Mouse (Mus musculus): Measurements from ENCODE around the gene Gpr146.

DNA sequence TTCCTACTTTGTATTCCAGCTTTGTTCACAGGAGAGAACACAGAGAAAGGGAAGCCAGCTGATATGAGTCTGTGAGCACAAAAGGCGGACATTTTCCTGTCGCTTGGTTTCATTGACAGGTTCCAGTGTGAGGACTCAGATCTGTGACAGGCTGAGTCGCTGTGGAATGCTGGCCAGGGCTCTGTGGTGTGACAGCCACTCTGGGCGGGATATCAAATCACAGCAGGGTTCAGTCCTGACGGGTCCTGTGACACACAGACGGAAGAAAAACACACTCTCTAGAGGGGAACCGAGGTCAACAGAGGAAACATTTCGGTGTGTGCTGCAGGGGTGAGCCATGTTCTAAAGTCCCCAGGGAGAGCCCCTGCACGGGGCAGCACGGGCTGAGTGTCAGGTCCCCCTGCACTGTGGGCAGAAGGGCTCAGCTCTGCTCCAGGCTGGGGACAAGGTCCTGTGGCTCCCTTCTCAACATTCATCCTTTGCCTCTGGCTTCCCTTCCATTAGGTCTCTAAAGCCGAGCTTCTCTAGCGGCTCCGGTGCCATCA, 39.6 kb upstream of the Gpr146 start:
- TF ChIP-seq EP300 (optimal IDR thresholded peaks at IDR 0.05) (no peak), CTCF (IDR thresholded peaks at IDR 0.05; ENCODE audit: low read depth) (no peak)

Measured in stomach, postnatal 0 days (tissue).